Mouse (Mus musculus): ENCODE results near the gene Tle1.

GRCm38 (mm10) chr4:72067937-72068336 is 132.8 kb downstream of the Tle1 start:
- TF ChIP-seq POLR2A (IDR thresholded peaks at IDR 0.05; ENCODE audit: insufficient read depth, low read length), result no peak
- no peak for TF ChIP-seq CTCF (IDR thresholded peaks at IDR 0.05; ENCODE audit: low read depth, low read length)

All from ES-Bruce4 (cell line).